Mouse (Mus musculus): ENCODE measurements at regions not wholly inside any gene's neighbourhood (a gene's known extent, or its start where the extent isn't known, plus 50 kb on each side); places are given as distances from the start of the nearest gene placed in this dataset.

- dilution Hi-C loops (cut with MboI; ENCODE audit: extremely low pct_ligation_motif_present, extremely low pct_unique_long_range_greater_than_20kb, low sequenced_read_pairs): no loop called here
- no peak overlapping the region for H3K4me2 ChIP-seq (ENCODE audit: insufficient read depth, low read depth, poor library complexity, severe bottlenecking)
- peaks cover 3 to 5% of the 10 kb centered on the region in 2 experiments; a peak in 3 of 4 replicates for H3K4me1 ChIP-seq (ENCODE audit: control insufficient read depth in 1 of 2, insufficient read depth in 2 of 2)
- in situ Hi-C loops (cut with MboI; ENCODE audit: low pct_ligation_motif_present, low pct_unique_long_range_greater_than_20kb, low sequenced_read_pairs): loop anchor here (25.0 kb wide), 1 partner anchor 555 kb away; no protein-coding TSS in a partner anchor
- peaks cover 2% of the 10 kb centered on the region for H3K9me3 ChIP-seq (replicated peaks; ENCODE audit: low read length)
- TF ChIP-seq PAX5 (IDR thresholded peaks at IDR 0.05; ENCODE audit: low read length) (no peak), MAZ (IDR thresholded peaks at IDR 0.05; ENCODE audit: low read depth, low read length) (no peak), JUND (conservative IDR thresholded peaks at IDR 0.05; ENCODE audit: low read depth, low read length) (no peak), MAX (IDR thresholded peaks at IDR 0.05; ENCODE audit: low read length) (no peak), ETS1 (conservative IDR thresholded peaks at IDR 0.05; ENCODE audit: low read depth, low read length) (no peak), MEF2A (IDR thresholded peaks at IDR 0.05; ENCODE audit: borderline replicate concordance, low read depth, low read length) (no peak)
- no peak overlapping the region for H3K4me3 ChIP-seq (replicated peaks in 1 of 3; ENCODE audit: low read depth in 2 of 3, low read length in 2 of 3, poor library complexity in 1 of 3)
- DNase-seq (ENCODE audit: extremely low read depth): no peak
- no peaks in the 10 kb centered on the region for H3K79me2 ChIP-seq (replicated peaks; ENCODE audit: control insufficient read depth, extremely low read depth, insufficient read depth, poor library complexity, severe bottlenecking)
- no peaks in the 10 kb centered on the region for H3K27me3 ChIP-seq (replicated peaks)
- no peaks in the 10 kb centered on the region for H3K36me3 ChIP-seq (replicated peaks in 1 of 2; ENCODE audit: control insufficient read depth in 1 of 2, insufficient read depth in 1 of 2, low read length in 1 of 2)
- no peak overlapping the region for H3K27ac ChIP-seq (ENCODE audit: insufficient read depth, low read depth)
- H3K9ac ChIP-seq (ENCODE audit: insufficient read depth, low read depth): no peak overlapping the region
Measured at GRCm38 (mm10) chr3:138632086-138632485, 106.1 kb downstream of the Eif4e start.

GRCm38 (mm10) chr3:138642026-138642425 is 100.0 kb upstream of the Tspan5 start:
- dilution Hi-C loops (cut with MboI; ENCODE audit: extremely low pct_ligation_motif_present, extremely low pct_unique_long_range_greater_than_20kb, low sequenced_read_pairs): no loop called here

GRCm38 (mm10) chr3:138643951-138644285 is 98.1 kb upstream of the Tspan5 start:
- Histone ChIP-seq H3K4me3 (replicated peaks in 1 of 3; ENCODE audit: low read depth in 2 of 3, low read length in 2 of 3, poor library complexity in 1 of 3) (no peak overlapping the region), H3K9ac (ENCODE audit: insufficient read depth, low read depth) (no peak overlapping the region), H3K36me3 (replicated peaks in 1 of 2; ENCODE audit: control insufficient read depth in 1 of 2, insufficient read depth in 1 of 2, low read length in 1 of 2) (no peaks in the 10 kb centered on the region), H3K4me1 (ENCODE audit: control insufficient read depth in 1 of 2, insufficient read depth in 2 of 2) (no peaks in the 10 kb centered on the region), H3K27me3 (replicated peaks) (no peaks in the 10 kb centered on the region), H3K9me3 (replicated peaks; ENCODE audit: low read length) (peaks cover 4% of the 10 kb centered on the region), H3K79me2 (replicated peaks; ENCODE audit: control insufficient read depth, extremely low read depth, insufficient read depth, poor library complexity, severe bottlenecking) (no peaks in the 10 kb centered on the region), H3K4me2 (ENCODE audit: insufficient read depth, low read depth, poor library complexity, severe bottlenecking) (no peak overlapping the region), H3K27ac (ENCODE audit: insufficient read depth, low read depth) (no peak overlapping the region)
- dilution Hi-C loops (cut with MboI; ENCODE audit: extremely low pct_ligation_motif_present, extremely low pct_unique_long_range_greater_than_20kb, low sequenced_read_pairs): no loop called here
- in situ Hi-C loops (cut with MboI; ENCODE audit: low pct_ligation_motif_present, low pct_unique_long_range_greater_than_20kb, low sequenced_read_pairs): loop anchor here (25.0 kb wide), 1 partner anchor 543 kb away; no protein-coding TSS in a partner anchor
- TF ChIP-seq CTCF (conservative IDR thresholded peaks at IDR 0.05 in 1 of 2, IDR thresholded peaks at IDR 0.05 in 1 of 2; ENCODE audit: low read depth in 2 of 2, low read length in 2 of 2): no peak
- TF ChIP-seq NELFE (IDR thresholded peaks at IDR 0.05; ENCODE audit: low read depth, low read length): no peak
- no peak for TF ChIP-seq JUN (IDR thresholded peaks at IDR 0.05; ENCODE audit: insufficient read depth, low read depth, low read length)
- no peak for TF ChIP-seq HCFC1 (IDR thresholded peaks at IDR 0.05; ENCODE audit: low read depth, low read length)
- no peak for TF ChIP-seq E2F4 (IDR thresholded peaks at IDR 0.05; ENCODE audit: insufficient replicate concordance, low read depth, low read length)
- TF ChIP-seq SIN3A (IDR thresholded peaks at IDR 0.05; ENCODE audit: low read length): no peak
- TF ChIP-seq MXI1 (IDR thresholded peaks at IDR 0.05; ENCODE audit: low read depth, low read length): no peak
- no peak for TF ChIP-seq GABPA (IDR thresholded peaks at IDR 0.05; ENCODE audit: insufficient replicate concordance, low read depth, low read length)
- TF ChIP-seq RAD21 (IDR thresholded peaks at IDR 0.05; ENCODE audit: low read depth, low read length): no peak
- no peak for TF ChIP-seq ETS1 (conservative IDR thresholded peaks at IDR 0.05; ENCODE audit: low read depth, low read length)
- TF ChIP-seq MYC (IDR thresholded peaks at IDR 0.05; ENCODE audit: low read depth, low read length): no peak
- no peak for TF ChIP-seq CHD2 (IDR thresholded peaks at IDR 0.05; ENCODE audit: low read length)
- TF ChIP-seq USF1 (IDR thresholded peaks at IDR 0.05; ENCODE audit: low read depth, low read length): no peak
- TF ChIP-seq TCF12 (IDR thresholded peaks at IDR 0.05; ENCODE audit: low read depth, low read length): no peak
- no peak for DNase-seq (ENCODE audit: extremely low read depth)

More at GRCm38 (mm10) chr3:138642026-138642425, 100.0 kb upstream of the Tspan5 start:
- H3K4me1 ChIP-seq (ENCODE audit: control insufficient read depth in 1 of 2, insufficient read depth in 2 of 2): no peaks in the 10 kb centered on the region
- peaks cover 4% of the 10 kb centered on the region for H3K9me3 ChIP-seq (replicated peaks; ENCODE audit: low read length)
- H3K4me3 ChIP-seq (replicated peaks in 1 of 3; ENCODE audit: low read depth in 2 of 3, low read length in 2 of 3, poor library complexity in 1 of 3): no peak overlapping the region
- peak; percentile 58 for DNase-seq (ENCODE audit: extremely low read depth)
- H3K27me3 ChIP-seq (replicated peaks): no peaks in the 10 kb centered on the region
- TF ChIP-seq RAD21 (IDR thresholded peaks at IDR 0.05; ENCODE audit: low read depth, low read length) (peak; percentile 88), CTCF (conservative IDR thresholded peaks at IDR 0.05 in 1 of 2, IDR thresholded peaks at IDR 0.05 in 1 of 2; ENCODE audit: low read depth in 2 of 2, low read length in 2 of 2) (peak; percentile 85 to 95), SMC3 (IDR thresholded peaks at IDR 0.05; ENCODE audit: low read depth, low read length) (peak; percentile 75), NRF1 (IDR thresholded peaks at IDR 0.05; ENCODE audit: low read depth, low read length) (no peak)
- no peak overlapping the region for H3K4me2 ChIP-seq (ENCODE audit: insufficient read depth, low read depth, poor library complexity, severe bottlenecking)
- H3K27ac ChIP-seq (ENCODE audit: insufficient read depth, low read depth): no peak overlapping the region
- in situ Hi-C loops (cut with MboI; ENCODE audit: low pct_ligation_motif_present, low pct_unique_long_range_greater_than_20kb, low sequenced_read_pairs): loop anchor here (25.0 kb wide), 1 partner anchor 545 kb away; no protein-coding TSS in a partner anchor
- H3K9ac ChIP-seq (ENCODE audit: insufficient read depth, low read depth): no peak overlapping the region
- H3K36me3 ChIP-seq (replicated peaks in 1 of 2; ENCODE audit: control insufficient read depth in 1 of 2, insufficient read depth in 1 of 2, low read length in 1 of 2): no peaks in the 10 kb centered on the region
- H3K79me2 ChIP-seq (replicated peaks; ENCODE audit: control insufficient read depth, extremely low read depth, insufficient read depth, poor library complexity, severe bottlenecking): no peaks in the 10 kb centered on the region

Data from CH12.LX (cell line).